Mouse (Mus musculus): ENCODE data around the gene Mitf.

- TF ChIP-seq GATA1 (IDR thresholded peaks at IDR 0.05; ENCODE audit: low read length) (no peak), TAL1 (IDR thresholded peaks at IDR 0.05; ENCODE audit: low read length) (no peak)
These were observed 49.6 kb downstream of the Mitf start for GRCm38 (mm10) chr6:97856502-97856901.
